Mouse (Mus musculus) heart, embryonic 10.5 days (tissue): Measurements from ENCODE around the gene Hrh3. TPM values are rescaled to one million over a fixed set of nuclear protein-coding genes. Genes with fewer than 3 reads are reported as not detected.

ENCODE experiments used
- DNase-seq: peaks from one replicate; pipeline ENCODE4 v3.0.0-alpha.2; 2017; ENCODE audit warnings: low spot score
- H3K27ac ChIP-seq: fragments of 300-500 bp; sonication (generic); 2 replicates; pipeline ENCODE4 v1.5.1; 2016; ENCODE audit warnings: mild to moderate bottlenecking
- H3K27me3 ChIP-seq: fragments of 300-500 bp; sonication (generic); 2 replicates; pipeline ENCODE4 v1.6.1; 2016; ENCODE audit warnings: mild to moderate bottlenecking; ENCODE audit not compliant: poor library complexity, insufficient read depth, severe bottlenecking
- H3K36me3 ChIP-seq: fragments of 300-500 bp; sonication (generic); 2 replicates; pipeline ENCODE4 v1.6.1; 2016; ENCODE audit warnings: mild to moderate bottlenecking, moderate library complexity
- H3K4me1 ChIP-seq: fragments of 300-500 bp; sonication (generic); 2 replicates; pipeline ENCODE4 v1.6.1; 2016; ENCODE audit warnings: mild to moderate bottlenecking
- H3K4me3 ChIP-seq: fragments of 300-500 bp; sonication (generic); 2 replicates; pipeline ENCODE4 v1.5.1; 2016; ENCODE audit warnings: mild to moderate bottlenecking, moderate library complexity
- H3K9me3 ChIP-seq: fragments of 300-500 bp; sonication (generic); 2 replicates; pipeline ENCODE4 v1.6.1; 2016; ENCODE audit warnings: mild to moderate bottlenecking, moderate library complexity
- WGBS: fragments of 180-500 bp; shearing (Covaris S2); methylation state at CpG from one replicate; pipeline ENCODE4 v1.1.7; 2016; 5-methylcytosine and 5-hydroxymethylcytosine counted together
- polyA plus RNA-seq: library from polyadenylated mRNA; unstranded; fragments of >200 nt; fragmentation: Nextera tagmentation; extraction: Ambion mirVana; gene quantifications from 2 replicates; pipeline ENCODE4 v1.2.1, GENCODE M21; 2016

Gene Hrh3
- polyA plus RNA-seq, result 0.10 TPM in 1 of 2 replicates, not detected in the other

DNA sequence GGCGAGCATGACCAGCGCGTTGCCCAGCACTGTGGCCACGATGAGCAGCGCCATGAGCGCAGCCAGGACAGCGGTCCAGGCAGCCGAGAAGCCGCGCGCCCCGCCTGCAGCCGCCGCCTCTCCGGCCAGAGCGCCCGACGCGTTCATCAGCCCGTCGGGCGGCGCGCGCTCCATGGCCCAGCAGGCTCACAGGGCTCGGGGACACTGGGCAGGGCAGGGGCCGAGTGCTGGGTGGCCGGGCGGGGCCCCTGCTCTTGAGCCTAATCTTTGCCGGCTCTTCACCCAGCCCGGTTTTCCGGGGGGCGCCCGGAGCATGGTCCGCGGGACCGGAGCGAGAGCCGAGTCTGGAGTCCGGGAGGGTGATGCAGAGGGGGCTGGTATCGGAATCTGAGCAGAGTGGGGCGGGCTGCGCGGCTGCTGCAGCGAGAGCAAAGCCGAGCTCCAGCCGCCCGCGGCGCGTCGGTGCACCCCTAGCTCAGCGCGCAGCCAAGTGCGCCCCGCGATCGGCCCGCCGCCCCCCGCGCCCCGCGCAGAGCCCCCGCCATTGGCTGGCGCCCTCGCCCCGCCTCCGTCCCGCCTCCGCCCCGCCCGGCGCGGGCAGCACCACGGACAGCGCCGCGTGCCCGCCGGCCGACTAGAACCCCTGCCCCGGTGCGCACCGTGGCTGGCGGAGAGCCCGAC lies at the start of gene Hrh3:
TSS of gene Hrh3 (minus strand) at position 511 of the 681 bp plus-strand sequence.
- under 1% methylated on average over 79 of the region's 87 CpGs for WGBS
- Histone ChIP-seq H3K27ac (no peak within 1 kb of the TSS), H3K27me3 (peaks cover 76% of the 10 kb centered on the region), H3K9me3 (no peaks in the 10 kb centered on the region), H3K4me3 (peak within 1 kb of the TSS; percentile 72), H3K36me3 (no peaks in the 10 kb centered on the region), H3K4me1 (peaks cover 40% of the 10 kb centered on the region)
- DNase-seq, result peak; percentile 84

DNA sequence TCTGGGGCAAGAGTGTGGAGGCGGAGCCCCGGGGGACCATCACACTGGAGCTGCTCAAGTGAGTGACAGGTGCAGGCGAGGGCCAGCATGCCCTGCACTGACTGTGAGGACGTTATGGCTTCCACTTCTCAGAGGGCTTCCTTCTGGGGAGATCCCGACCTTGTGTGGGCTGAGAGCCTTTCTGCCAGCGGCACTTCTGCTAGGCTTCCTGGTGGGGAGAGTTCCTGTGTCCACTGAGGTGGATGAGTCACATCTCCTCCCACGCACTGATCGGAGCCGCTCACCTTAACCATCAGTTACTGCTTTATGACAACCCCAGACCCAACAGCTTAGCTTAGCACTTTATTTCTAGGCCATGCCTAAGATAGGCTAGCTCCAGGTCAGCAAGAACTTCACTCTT lies 44.3 kb upstream of the Hrh3 start:
- H3K9me3 ChIP-seq, result no peaks in the 10 kb centered on the region
- H3K4me1 ChIP-seq, result peaks cover 12% of the 10 kb centered on the region; the same call in 1 of the 2 replicates
- H3K36me3 ChIP-seq, result peaks cover 76% of the 10 kb centered on the region
- H3K27ac ChIP-seq, result no peak overlapping the region
- H3K4me3 ChIP-seq, result no peak overlapping the region
- DNase-seq, result no peak
- 74% methylated on average over 9 of the region's 9 CpGs for WGBS
- no peaks in the 10 kb centered on the region for H3K27me3 ChIP-seq

DNA sequence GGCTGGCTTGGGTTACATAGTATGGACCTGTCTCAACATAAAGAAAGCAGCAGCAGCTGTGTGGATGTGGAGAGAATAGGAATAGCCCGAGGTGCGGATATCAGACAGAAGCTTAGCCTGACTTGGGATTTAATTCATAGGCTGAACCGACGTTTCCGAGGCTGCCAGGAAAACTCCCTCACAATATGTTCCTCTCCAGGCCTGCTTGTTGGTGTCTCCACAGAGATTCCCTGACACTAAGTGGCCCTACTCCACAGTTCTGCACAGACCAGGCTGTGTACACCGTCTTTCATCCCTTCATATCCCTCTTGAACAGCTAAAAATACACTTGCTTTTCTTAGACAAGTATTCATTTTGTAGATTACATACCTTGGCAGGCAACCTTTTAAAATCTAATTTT lies 43.1 kb upstream of the Hrh3 start:
- peaks cover 74% of the 10 kb centered on the region for H3K36me3 ChIP-seq
- WGBS, result 63% methylated on average over 6 of the region's 6 CpGs
- H3K4me3 ChIP-seq, result no peak overlapping the region
- H3K27me3 ChIP-seq, result no peaks in the 10 kb centered on the region
- peaks cover 12% of the 10 kb centered on the region; the same call in 1 of the 2 replicates for H3K4me1 ChIP-seq
- no peaks in the 10 kb centered on the region for H3K9me3 ChIP-seq
- H3K27ac ChIP-seq, result no peak overlapping the region
- no peak for DNase-seq

DNA sequence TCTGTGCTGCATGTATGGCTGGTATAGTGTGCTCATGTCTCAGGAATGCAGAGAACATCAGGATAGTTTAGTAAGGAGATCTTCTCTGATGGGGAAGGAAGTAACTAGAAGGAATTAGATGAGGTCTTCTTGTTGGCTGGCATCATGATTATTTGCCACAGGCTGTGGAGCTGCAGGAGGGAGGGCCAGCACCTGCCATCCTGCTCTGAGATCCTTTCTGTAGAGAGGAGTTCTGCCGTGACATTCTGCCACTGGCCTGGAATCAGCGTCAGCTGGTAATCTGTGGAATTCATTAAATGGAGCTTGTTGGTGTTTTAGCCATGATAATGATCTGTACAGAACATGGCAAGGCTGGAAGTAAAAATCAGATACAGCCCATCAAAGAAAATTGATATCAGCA lies 41.8 kb upstream of the Hrh3 start:
- Histone ChIP-seq H3K9me3 (no peaks in the 10 kb centered on the region), H3K27me3 (no peaks in the 10 kb centered on the region), H3K36me3 (peaks cover 71% of the 10 kb centered on the region), H3K4me1 (peaks cover 12% of the 10 kb centered on the region; the same call in 1 of the 2 replicates), H3K27ac (no peak overlapping the region), H3K4me3 (no peak overlapping the region)
- 82% methylated on average over 2 of the region's 2 CpGs for WGBS
- no peak for DNase-seq

DNA sequence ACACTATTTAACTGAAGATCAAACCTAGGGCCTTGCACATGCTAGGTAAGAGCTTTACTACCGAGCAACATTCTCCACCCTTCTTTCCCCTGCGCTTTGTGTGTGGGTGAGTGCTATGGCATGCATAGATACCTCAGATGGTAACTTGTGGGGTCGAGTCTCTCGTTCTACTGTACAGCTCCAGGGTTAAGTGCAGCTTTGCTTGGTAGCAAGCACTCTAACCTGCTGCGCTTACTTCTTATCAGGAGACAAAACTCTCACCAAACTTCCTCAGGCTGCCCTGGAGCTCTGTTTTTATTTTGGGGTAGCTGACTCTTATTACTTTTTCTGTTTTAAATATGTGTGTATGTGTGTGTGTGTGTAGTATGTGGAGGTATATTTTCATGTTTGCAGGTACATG lies 31.1 kb upstream of the Hrh3 start:
- Histone ChIP-seq H3K4me1 (peaks cover 27% of the 10 kb centered on the region), H3K9me3 (no peaks in the 10 kb centered on the region), H3K27ac (no peak overlapping the region), H3K4me3 (no peak overlapping the region), H3K36me3 (peaks cover 18% of the 10 kb centered on the region; the same call in 1 of the 2 replicates), H3K27me3 (no peaks in the 10 kb centered on the region)
- 57% methylated on average over 5 of the region's 5 CpGs for WGBS
- DNase-seq, result no peak

DNA sequence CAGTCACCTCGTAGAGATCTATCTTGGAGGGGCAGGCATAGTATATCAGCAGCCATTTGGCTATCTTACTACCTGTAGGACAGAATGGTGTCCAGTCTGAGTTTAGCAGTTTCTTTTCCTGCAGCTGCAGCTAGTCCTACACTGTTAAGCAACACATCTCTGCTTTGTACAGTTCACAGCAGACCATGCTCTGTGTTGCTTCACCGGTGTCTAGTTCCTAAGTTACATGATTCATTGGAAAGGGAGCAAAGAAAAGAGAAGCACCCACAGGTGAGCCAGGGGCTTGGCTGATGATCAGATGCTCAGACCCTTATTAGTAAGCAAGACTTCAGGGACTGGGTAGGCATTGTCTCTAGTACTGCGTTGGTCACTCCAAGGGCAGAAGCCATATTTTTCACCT lies 29.6 kb upstream of the Hrh3 start:
- DNase-seq, result no peak
- Histone ChIP-seq H3K9me3 (no peaks in the 10 kb centered on the region), H3K27ac (peak overlapping the region; percentile 30), H3K36me3 (peaks cover 12% of the 10 kb centered on the region; the same call in 1 of the 2 replicates), H3K4me3 (no peak overlapping the region), H3K27me3 (no peaks in the 10 kb centered on the region), H3K4me1 (peaks cover 27% of the 10 kb centered on the region)
- 75% methylated on average over 3 of the region's 3 CpGs for WGBS

DNA sequence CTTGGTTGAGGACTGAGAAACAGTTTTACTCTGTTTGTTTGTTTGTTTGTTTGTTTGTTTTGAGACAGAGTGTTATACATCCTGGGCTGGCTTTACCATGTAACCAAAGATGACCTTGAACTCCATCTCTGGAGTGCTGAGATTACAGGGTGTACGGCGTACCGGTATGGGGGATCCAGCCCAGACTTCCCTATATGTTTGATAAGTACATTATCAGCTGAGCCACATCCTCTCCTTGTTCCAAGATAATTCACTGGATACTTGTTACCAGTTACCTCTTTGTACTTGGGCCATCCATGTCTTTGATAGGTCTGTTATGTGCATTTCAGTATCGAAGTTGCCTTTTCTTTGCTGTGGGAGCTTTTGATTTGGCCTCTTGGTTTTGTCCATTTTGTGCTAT lies 28.9 kb upstream of the Hrh3 start:
- peaks cover 6% of the 10 kb centered on the region; the same call in 1 of the 2 replicates for H3K36me3 ChIP-seq
- no peak for DNase-seq
- H3K27ac ChIP-seq, result no peak overlapping the region; the same call in 1 of the 2 replicates
- no peaks in the 10 kb centered on the region for H3K27me3 ChIP-seq
- 62% methylated on average over 4 of the region's 4 CpGs for WGBS
- no peak overlapping the region for H3K4me3 ChIP-seq
- no peaks in the 10 kb centered on the region for H3K9me3 ChIP-seq
- peaks cover 27% of the 10 kb centered on the region for H3K4me1 ChIP-seq

DNA sequence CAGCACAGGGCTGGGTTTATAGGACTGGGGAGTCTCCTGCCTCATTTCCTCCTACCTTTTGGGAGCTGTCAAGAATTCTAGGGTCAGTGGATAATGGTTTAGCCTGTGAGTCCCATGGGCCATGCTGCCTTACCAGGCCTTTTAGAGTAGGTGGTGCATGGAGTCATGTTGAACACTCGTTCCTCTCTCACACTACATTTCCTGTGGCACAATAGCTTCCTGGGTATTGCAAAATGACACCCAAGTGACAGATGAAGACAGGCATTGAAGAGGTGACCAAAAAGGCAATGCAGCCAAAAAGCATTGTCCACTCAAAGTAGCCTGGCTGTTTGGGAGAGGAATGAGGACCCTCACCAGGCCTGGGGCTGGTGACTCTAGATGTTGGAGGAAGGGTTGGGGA lies 23.4 kb upstream of the Hrh3 start:
- peaks cover 8% of the 10 kb centered on the region for H3K36me3 ChIP-seq
- H3K27ac ChIP-seq, result no peak overlapping the region
- no peak overlapping the region for H3K4me3 ChIP-seq
- H3K9me3 ChIP-seq, result no peaks in the 10 kb centered on the region
- WGBS, result 66% methylated on average over 1 of the region's 1 CpGs
- no peak for DNase-seq
- H3K4me1 ChIP-seq, result peaks cover 28% of the 10 kb centered on the region
- H3K27me3 ChIP-seq, result no peaks in the 10 kb centered on the region

DNA sequence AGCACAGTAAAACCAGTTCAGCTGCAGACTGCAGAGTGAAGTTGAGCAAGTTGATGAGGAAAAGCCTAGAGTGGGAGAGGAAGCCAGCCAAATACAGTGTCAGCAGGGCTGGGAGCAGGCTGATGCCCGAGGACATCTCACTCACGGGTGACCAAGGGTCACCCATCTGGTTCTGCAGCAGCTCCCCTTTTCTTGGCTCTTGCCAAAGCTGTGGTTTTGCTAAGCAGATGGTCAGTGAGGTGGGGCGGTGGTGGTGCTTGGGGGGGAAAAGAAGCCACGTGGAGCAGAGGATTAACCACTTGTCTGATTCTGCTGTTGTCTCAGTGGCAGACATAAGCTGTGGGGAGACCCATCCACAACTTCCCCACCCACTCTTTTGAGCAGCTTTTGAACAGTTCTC lies 21.9 kb upstream of the Hrh3 start:
- Histone ChIP-seq H3K36me3 (peaks cover 8% of the 10 kb centered on the region), H3K4me1 (peaks cover 26% of the 10 kb centered on the region), H3K27me3 (no peaks in the 10 kb centered on the region), H3K4me3 (no peak overlapping the region), H3K9me3 (no peaks in the 10 kb centered on the region), H3K27ac (no peak overlapping the region)
- 30% methylated on average over 4 of the region's 4 CpGs for WGBS
- DNase-seq, result no peak

DNA sequence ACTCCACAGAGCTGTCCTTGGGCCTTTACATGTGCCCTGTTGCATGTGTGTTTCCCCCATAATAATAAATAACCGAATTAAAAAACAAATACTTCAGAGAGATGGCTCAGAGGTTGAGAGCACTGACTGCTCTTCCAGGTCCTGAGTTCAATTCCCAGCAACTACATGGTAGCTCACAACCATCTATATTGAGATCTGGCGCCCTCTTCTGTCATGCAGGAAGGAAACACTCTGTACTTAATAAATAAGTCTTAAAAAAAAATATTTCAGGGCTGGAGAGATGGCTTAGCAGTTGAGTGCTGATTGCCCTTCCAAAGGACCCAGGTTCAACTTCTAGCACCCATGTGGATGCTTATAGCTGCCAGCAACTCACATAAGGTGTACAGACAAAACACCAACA lies 19.9 kb upstream of the Hrh3 start:
- peaks cover 34% of the 10 kb centered on the region for H3K4me1 ChIP-seq
- peaks cover 8% of the 10 kb centered on the region for H3K36me3 ChIP-seq
- H3K27ac ChIP-seq, result no peak overlapping the region
- no peak for DNase-seq
- H3K9me3 ChIP-seq, result no peaks in the 10 kb centered on the region
- no peak overlapping the region for H3K4me3 ChIP-seq
- WGBS, result 75% methylated on average over 2 of the region's 2 CpGs
- no peaks in the 10 kb centered on the region for H3K27me3 ChIP-seq

DNA sequence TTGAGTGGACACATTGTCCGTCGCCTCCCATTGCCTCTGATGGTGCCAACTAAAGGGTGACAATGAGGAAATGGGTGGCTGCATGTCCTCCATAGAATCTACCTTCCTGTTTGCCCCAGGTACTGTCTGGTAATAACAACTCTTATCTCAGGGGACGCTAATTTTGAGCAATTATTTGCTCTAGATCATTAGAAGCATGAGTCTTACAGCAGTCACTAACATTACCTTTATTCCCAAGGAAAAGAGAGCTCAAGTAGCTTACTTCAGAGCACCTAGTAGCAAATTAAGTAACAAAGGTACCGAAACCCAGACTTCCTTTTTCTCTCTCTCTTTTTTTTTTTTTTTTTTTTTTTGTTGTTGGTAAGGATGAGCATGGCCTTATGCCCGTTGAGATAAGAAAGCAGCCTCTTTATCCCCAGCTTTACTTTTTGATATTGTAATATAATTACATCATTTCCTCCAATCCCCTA lies 16.0 kb upstream of the Hrh3 start:
- peaks cover 8% of the 10 kb centered on the region for H3K36me3 ChIP-seq
- H3K4me3 ChIP-seq, result peak overlapping the region; percentile 88
- no peaks in the 10 kb centered on the region for H3K9me3 ChIP-seq
- peaks cover 43% of the 10 kb centered on the region for H3K4me1 ChIP-seq
- no peak for DNase-seq
- H3K27me3 ChIP-seq, result peaks cover 3% of the 10 kb centered on the region; the same call in 1 of the 2 replicates
- 71% methylated on average over 5 of the region's 5 CpGs for whole genome bisulfite sequencing
- H3K27ac ChIP-seq, result no peak overlapping the region

DNA sequence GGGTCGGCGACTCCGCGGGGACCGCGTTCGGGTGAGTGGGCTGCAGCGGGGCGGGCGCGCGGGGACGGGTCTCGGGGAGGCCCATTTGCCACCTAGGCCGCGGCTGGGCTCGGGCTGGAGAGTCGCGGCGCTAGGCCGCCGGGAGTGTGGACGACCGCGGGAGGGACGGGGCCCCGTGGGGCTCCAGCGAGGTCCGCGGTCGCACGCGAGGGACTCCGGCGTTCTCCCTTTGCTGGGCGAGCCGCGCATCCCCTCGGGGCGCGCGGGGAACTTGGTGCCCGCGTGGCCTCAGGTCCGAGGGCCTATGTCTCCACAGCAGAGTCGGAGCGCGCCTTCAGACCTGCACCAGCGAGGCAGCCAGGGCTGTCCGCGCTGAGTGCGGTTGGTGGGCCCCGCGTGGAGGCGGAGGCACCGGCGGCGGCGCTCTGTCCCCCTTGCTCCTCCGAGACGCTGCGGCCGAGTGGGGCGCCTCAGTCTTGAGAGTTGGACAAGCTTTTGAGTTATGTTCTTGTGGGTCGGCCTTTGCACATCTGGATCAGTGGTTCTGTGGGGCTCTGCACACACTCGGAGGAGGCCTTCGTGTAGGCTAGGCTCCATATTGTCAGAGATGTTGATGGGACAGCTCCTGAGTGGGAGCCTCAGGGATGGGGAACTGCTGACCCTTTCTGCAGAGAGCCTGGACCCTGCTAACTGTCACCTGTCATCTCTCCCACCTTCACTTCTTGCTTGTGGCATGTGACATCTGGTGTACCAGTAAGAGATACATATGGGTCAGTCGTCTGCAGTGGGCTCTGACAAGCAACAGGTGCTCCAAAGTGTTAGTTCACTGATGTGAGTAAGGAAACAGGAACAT lies 15.4 kb upstream of the Hrh3 start:
- WGBS, result 1% methylated on average over 68 of the region's 68 CpGs
- Histone ChIP-seq H3K36me3 (peaks cover 8% of the 10 kb centered on the region), H3K4me1 (peaks cover 49% of the 10 kb centered on the region), H3K27me3 (peaks cover 3% of the 10 kb centered on the region; the same call in 1 of the 2 replicates), H3K27ac (peak overlapping the region; percentile 89), H3K4me3 (peak overlapping the region; percentile 88), H3K9me3 (no peaks in the 10 kb centered on the region)
- DNase-seq, result no peak
